Mouse (Mus musculus) lung, adult 2 months (tissue): ENCODE data around the gene Mcrip1. TPM values are rescaled to one million over a fixed set of nuclear protein-coding genes. Genes with fewer than 3 reads are reported as not detected.

ENCODE experiments used
- DNase-seq: peaks from one replicate; pipeline ENCODE4 v3.0.0; 2022
- H3K4me1 ChIP-seq: fragments of 200-500 bp; 2 replicates; pipeline ENCODE4 v1.6.1; 2011; ENCODE audit warnings: low read length; ENCODE audit not compliant: control insufficient read depth, insufficient read depth
- H3K4me3 ChIP-seq: fragments of 200-500 bp; replicated peaks from 2 replicates; pipeline ENCODE3; 2011; ENCODE audit warnings: low read depth, mild to moderate bottlenecking, control low read depth, low read length; ENCODE audit errors: extremely low read depth
- CTCF ChIP-seq: fragments of 200-500 bp; IDR thresholded peaks from 2 replicates; pipeline ENCODE4 v1.5.1; 2011; ENCODE audit warnings: mild to moderate bottlenecking, low read length, control low read depth; ENCODE audit not compliant: insufficient read depth
- POLR2A ChIP-seq: fragments of 200-500 bp; IDR thresholded peaks from 2 replicates; pipeline ENCODE4 v1.6.1; 2011; ENCODE audit warnings: low read depth, mild to moderate bottlenecking, control low read depth, low read length, borderline replicate concordance; ENCODE audit errors: extremely low read depth
- WGBS: fragments of 180-500 bp; shearing (Covaris S2); methylation state at CpG from one replicate; pipeline ENCODE4 v1.1.7; 2018; 5-methylcytosine and 5-hydroxymethylcytosine counted together
- polyA plus RNA-seq: library from polyadenylated mRNA; depleted of rRNA; stranded (reverse); fragments of >200 nt; gene quantifications from 2 replicates; pipeline ENCODE4 v1.2.3, GENCODE M21; 2012

Mcrip1 gene
- polyA plus RNA-seq, 1 experiment = 168 TPM

DNA sequence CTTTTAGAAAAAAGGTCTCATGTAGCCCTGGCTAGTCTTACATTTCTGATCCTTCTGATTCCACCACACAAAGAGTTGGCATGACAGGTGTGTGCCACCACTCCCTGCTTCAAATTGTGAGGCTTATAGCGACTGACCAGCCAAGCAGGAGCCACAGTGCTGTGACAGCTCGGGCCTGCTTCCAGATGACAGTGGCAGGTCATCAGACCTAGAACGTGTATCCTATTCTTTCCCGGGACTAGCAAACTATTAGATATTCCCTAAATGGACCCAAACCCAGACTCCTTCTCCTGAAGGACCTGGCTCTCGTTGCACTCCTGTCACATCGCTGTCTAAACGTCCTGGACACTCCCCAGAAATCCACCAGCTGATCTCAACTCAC is 750 bp downstream of the Mcrip1 start:
- no peak for DNase-seq
- TF ChIP-seq CTCF (no peak), POLR2A (no peak)
- Histone ChIP-seq H3K4me1 (peaks cover 17% of the 10 kb centered on the region), H3K4me3 (peak overlapping the region; percentile 90)
- 4% methylated on average over 7 of the region's 7 CpGs for WGBS

DNA sequence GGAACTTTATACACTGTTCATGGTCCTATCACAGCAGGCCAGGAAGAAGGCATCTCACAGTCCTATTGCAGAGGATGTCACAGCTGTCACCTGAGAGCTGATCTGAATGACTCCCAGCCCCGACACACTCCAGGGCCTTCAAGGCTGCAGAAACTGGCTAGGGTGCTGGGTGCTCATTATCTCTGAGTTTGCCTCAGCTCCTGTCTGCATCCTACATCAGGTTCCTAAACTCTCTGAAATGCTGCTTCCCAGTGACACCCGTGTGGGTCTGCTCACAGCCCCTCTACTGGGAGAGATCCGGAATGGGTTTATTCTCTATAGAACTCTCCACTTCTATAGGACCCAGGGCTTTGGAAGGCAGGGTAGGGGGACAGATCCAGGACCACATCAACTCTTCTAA is 1.3 kb downstream of the Mcrip1 start:
- TF ChIP-seq CTCF = no peak
- no peak for TF ChIP-seq POLR2A
- Histone ChIP-seq H3K4me1 (peaks cover 17% of the 10 kb centered on the region), H3K4me3 (no peak overlapping the region)
- no peak for DNase-seq
- WGBS = 66% methylated on average over 3 of the region's 3 CpGs

DNA sequence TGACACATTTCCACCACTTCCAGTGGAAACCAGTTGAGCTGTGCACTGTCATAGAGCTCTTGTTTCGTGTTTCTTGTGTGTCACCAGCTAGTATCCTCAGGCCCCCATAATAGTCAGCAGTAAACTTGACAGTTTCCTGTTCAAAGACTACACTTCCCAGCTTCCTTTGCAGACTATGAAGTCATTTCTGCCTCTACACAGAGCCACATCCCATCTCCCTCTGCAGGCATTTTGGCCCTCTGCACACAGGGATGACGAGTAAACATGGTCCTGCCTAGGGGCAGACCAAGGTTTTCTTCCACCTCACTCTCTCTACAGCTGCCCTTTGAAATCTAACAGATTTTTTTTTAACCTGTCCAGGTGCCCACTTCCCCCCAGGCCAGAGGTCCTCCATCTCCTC is 2.1 kb downstream of the Mcrip1 start:
- TF ChIP-seq CTCF (no peak), POLR2A (no peak)
- WGBS = 38% methylated on average over 2 of the region's 2 CpGs
- DNase-seq = no peak
- H3K4me3 ChIP-seq = no peak overlapping the region
- H3K4me1 ChIP-seq = peaks cover 17% of the 10 kb centered on the region

- DNase-seq = no peak
- 87% methylated on average over 3 of the region's 3 CpGs for WGBS
- H3K4me3 ChIP-seq = no peak overlapping the region
- H3K4me1 ChIP-seq = peaks cover 17% of the 10 kb centered on the region
- no peak for TF ChIP-seq CTCF
These were observed 3.6 kb downstream of the Mcrip1 start for GRCm38 (mm10) chr11:120545964-120546363.

- DNase-seq = no peak
- Histone ChIP-seq H3K4me3 (no peak overlapping the region), H3K4me1 (peaks cover 17% of the 10 kb centered on the region)
- no peak for TF ChIP-seq POLR2A
- TF ChIP-seq CTCF = no peak
- WGBS = 78% methylated on average over 6 of the region's 6 CpGs
These were observed 7.2 kb downstream of the Mcrip1 start for GRCm38 (mm10) chr11:120542376-120542775.

DNA sequence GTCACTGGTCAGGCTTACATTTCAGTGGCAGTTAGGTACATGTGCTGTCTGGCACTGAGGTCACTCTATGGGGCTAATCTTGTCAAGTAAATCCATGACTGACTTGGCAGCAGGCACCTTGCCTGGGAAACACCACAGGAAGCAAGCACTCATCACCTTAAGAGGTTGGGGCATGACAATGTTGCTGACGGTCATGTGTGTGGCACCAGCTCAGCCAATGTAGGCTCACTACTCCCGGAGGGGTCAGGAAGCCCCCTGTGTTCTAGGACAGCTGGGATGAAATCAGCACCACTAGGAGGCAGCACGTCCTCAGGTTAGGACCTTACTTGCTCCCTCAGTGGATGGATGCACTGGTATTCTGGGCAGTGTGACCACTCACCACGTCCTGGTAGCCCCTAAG is 7.6 kb downstream of the Mcrip1 start:
- Histone ChIP-seq H3K4me1 (peaks cover 14% of the 10 kb centered on the region), H3K4me3 (no peak overlapping the region)
- 32% methylated on average over 4 of the region's 4 CpGs for WGBS
- peak; percentile 39 for DNase-seq
- TF ChIP-seq POLR2A (no peak), CTCF (peak; percentile 61)

- Histone ChIP-seq H3K4me1 (peaks cover 14% of the 10 kb centered on the region), H3K4me3 (no peak overlapping the region)
- TF ChIP-seq CTCF = no peak
- TF ChIP-seq POLR2A = no peak
- WGBS = 20% methylated on average over 10 of the region's 10 CpGs
- peak; percentile 63 for DNase-seq
These were observed 10.1 kb downstream of the Mcrip1 start for GRCm38 (mm10) chr11:120539285-120540014.

DNA sequence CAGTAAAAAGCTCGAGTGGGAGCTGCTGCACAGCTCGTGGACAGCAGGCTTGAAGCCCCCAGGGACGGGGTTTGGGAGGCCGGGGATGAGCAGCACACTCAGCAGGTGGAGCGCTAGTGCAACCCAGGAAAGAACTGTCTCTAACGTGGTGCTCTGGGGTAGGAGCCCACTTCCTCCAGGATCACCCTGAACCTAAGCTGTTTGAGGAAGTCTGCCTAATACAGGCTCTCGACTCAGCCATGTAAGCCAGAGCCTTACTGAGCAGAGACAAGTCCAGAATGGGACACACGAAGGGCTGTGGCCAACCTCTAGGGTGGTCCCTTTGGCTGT is 10.6 kb downstream of the Mcrip1 start:
- Histone ChIP-seq H3K4me1 (peaks cover 14% of the 10 kb centered on the region), H3K4me3 (no peak overlapping the region)
- TF ChIP-seq CTCF (no peak), POLR2A (no peak)
- peak; percentile 40 for DNase-seq
- WGBS = 39% methylated on average over 8 of the region's 8 CpGs

DNA sequence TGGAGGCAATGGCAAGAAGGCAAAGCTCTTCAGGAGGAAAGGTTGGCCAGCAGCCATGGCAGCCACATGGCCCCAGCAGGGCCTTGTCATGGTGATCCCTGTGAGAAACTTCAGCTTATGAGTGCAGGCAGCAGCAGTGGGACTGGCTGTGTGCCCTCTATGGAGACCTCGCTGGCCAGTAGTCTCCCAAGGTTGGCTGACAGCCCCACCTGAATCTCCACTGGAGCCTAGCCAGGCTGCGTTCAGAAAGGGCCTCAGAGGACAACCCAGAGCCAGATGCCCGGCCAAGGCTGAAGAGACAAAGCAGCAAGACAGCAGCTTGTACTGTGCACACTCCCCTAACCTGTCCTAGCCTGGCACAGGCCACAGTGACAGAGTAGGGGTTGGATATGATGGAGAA is 11.0 kb downstream of the Mcrip1 start:
- Histone ChIP-seq H3K4me3 (no peak overlapping the region), H3K4me1 (peaks cover 14% of the 10 kb centered on the region)
- TF ChIP-seq POLR2A = no peak
- TF ChIP-seq CTCF = no peak
- peak; percentile 56 for DNase-seq
- 44% methylated on average over 3 of the region's 3 CpGs for WGBS

GRCm38 (mm10) chr11:120535804-120536203 is 13.7 kb downstream of the Mcrip1 start:
- no peak for DNase-seq
- 70% methylated on average over 3 of the region's 3 CpGs for WGBS
- Histone ChIP-seq H3K4me3 (no peak overlapping the region), H3K4me1 (peaks cover 16% of the 10 kb centered on the region)
- TF ChIP-seq CTCF (no peak), POLR2A (no peak)
